Mouse (Mus musculus) liver, adult 2 months (tissue): ENCODE measurements around the gene Slc19a2.

Experiments
- CTCF ChIP-seq: fragments of 200-500 bp; IDR thresholded peaks from 2 replicates; pipeline ENCODE4 v1.5.1; 2011; ENCODE audit warnings: low read depth, low read length, control low read depth
- POLR2A ChIP-seq: fragments of 200-500 bp; IDR thresholded peaks from 2 replicates; pipeline ENCODE4 v1.6.1; 2011; ENCODE audit warnings: low read length, control low read depth; ENCODE audit not compliant: insufficient read depth; ENCODE audit errors: extremely low read depth

- TF ChIP-seq CTCF = no peak
- TF ChIP-seq POLR2A = no peak
Measured at GRCm38 (mm10) chr1:164214190-164214589, 34.7 kb upstream of the Slc19a2 start.
